Mouse (Mus musculus) cortical plate, adult 2 months (tissue): ENCODE data around the gene Mrpl20.

Source experiments
- CTCF ChIP-seq: fragments of 200-500 bp; IDR thresholded peaks from 2 replicates; pipeline ENCODE4 v1.5.1; 2011; ENCODE audit warnings: mild to moderate bottlenecking, control low read depth, low read length; ENCODE audit not compliant: insufficient read depth; ENCODE audit errors: extremely low read depth
- POLR2A ChIP-seq: fragments of 200-500 bp; IDR thresholded peaks from 2 replicates; pipeline ENCODE4 v1.6.1; 2011; ENCODE audit warnings: mild to moderate bottlenecking, low read length, control low read depth; ENCODE audit not compliant: insufficient read depth; ENCODE audit errors: extremely low read depth

- TF ChIP-seq CTCF (no peak), POLR2A (no peak)
Observed at GRCm38 (mm10) chr4:155807841-155808240, 5.2 kb downstream of the Mrpl20 start.
